Mouse (Mus musculus) lung, postnatal 0 days (tissue): Measurements from ENCODE around the gene Soga1. TPM values are rescaled to one million over a fixed set of nuclear protein-coding genes. Genes with fewer than 3 reads are reported as not detected.
A peak's percentile ranks its signal among the peaks of the same experiment; 100 is the strongest.

Source experiments
- ATAC-seq: fragments of 200-750 bp; cut with Nextera tagmentation; 2 replicates; pipeline ENCODE4 v1.8.0; 2017; ENCODE audit warnings: moderate library complexity
- DNase-seq: peaks from one replicate; pipeline ENCODE4 v3.0.0-alpha.2; 2016; ENCODE audit warnings: low spot score
- H3K27ac ChIP-seq: fragments of 300-500 bp; sonication (generic); 2 replicates; pipeline ENCODE4 v1.5.1; 2014; ENCODE audit warnings: antibody characterized with exemption, mild to moderate bottlenecking, low read length, mixed read lengths
- H3K27me3 ChIP-seq: fragments of 300-500 bp; sonication (generic); replicated peaks from 2 replicates; pipeline ENCODE4 v1.6.1; 2014; ENCODE audit warnings: low read length, mixed read lengths; ENCODE audit not compliant: insufficient read depth
- H3K36me3 ChIP-seq: fragments of 300-500 bp; sonication (generic); 2 replicates; pipeline ENCODE4 v1.6.1; 2014; ENCODE audit warnings: low read length, mixed read lengths; ENCODE audit not compliant: insufficient read depth
- H3K4me1 ChIP-seq: fragments of 300-500 bp; sonication (generic); 2 replicates; pipeline ENCODE4 v1.6.1; 2014; ENCODE audit warnings: antibody characterized with exemption, low read depth, low read length, mixed read lengths; ENCODE audit not compliant: insufficient read depth
- H3K4me2 ChIP-seq: fragments of 300-500 bp; sonication (generic); replicated peaks from 2 replicates; pipeline ENCODE4 v1.6.1; 2014; ENCODE audit warnings: low read depth, mild to moderate bottlenecking, low read length, moderate library complexity, mixed read lengths
- H3K4me3 ChIP-seq: fragments of 300-500 bp; sonication (generic); 2 replicates; pipeline ENCODE4 v1.5.1; 2014; ENCODE audit warnings: low read depth, low read length
- H3K9ac ChIP-seq: fragments of 300-500 bp; sonication (generic); replicated peaks from 2 replicates; pipeline ENCODE4 v1.6.1; 2014; ENCODE audit warnings: low read depth, mild to moderate bottlenecking
- H3K9me3 ChIP-seq: fragments of 300-500 bp; sonication (generic); 2 replicates; pipeline ENCODE4 v1.6.1; 2016; ENCODE audit warnings: low read length, mixed read lengths
- CTCF ChIP-seq: IDR thresholded peaks from 2 replicates; pipeline ENCODE4 v1.5.1; 2016; ENCODE audit warnings: antibody characterized with exemption, mild to moderate bottlenecking
- EP300 ChIP-seq: IDR thresholded peaks from 2 replicates; pipeline ENCODE4 v1.6.1; 2016; ENCODE audit warnings: antibody characterized with exemption, mild to moderate bottlenecking, control low read depth
- WGBS: fragments of 180-500 bp; shearing (Covaris S2); extraction: QIAGEN DNeasy Blood & Tissue Kit; methylation state at CpG from one replicate; pipeline ENCODE4 v1.1.7; 2014; 5-methylcytosine and 5-hydroxymethylcytosine counted together
- polyA plus RNA-seq: library from polyadenylated mRNA; unstranded; fragments of >200 nt; fragmentation: Nextera tagmentation; extraction: Ambion mirVana; gene quantifications from 2 replicates; pipeline ENCODE4 v1.2.1, GENCODE M21; 2015

Gene Soga1
- polyA plus RNA-seq, 1 experiment from 2014 or later = 2.5 TPM

- TF ChIP-seq CTCF (no peak), EP300 (no peak)
- H3K9ac ChIP-seq = no peak overlapping the region
- H3K27ac ChIP-seq = no peak overlapping the region
- WGBS = 70% methylated on average over 4 of the region's 4 CpGs
- peaks cover 31% of the 10 kb centered on the region; the same call in 1 of the 2 replicates for H3K36me3 ChIP-seq
- no peak for ATAC-seq
- H3K4me1 ChIP-seq = no peaks in the 10 kb centered on the region
- no peak overlapping the region for H3K4me3 ChIP-seq
- no peak for DNase-seq
- no peak overlapping the region for H3K4me2 ChIP-seq
- no peaks in the 10 kb centered on the region for H3K27me3 ChIP-seq
- no peaks in the 10 kb centered on the region for H3K9me3 ChIP-seq
Observed at GRCm38 (mm10) chr2:157118556-157118955, 39.5 kb upstream of the Soga1 start.

GRCm38 (mm10) chr2:157116964-157117363 lies 37.9 kb upstream of the Soga1 start:
- ATAC-seq (no peak), DNase-seq (peak; percentile 52)
- H3K9ac ChIP-seq = no peak overlapping the region
- H3K27me3 ChIP-seq = no peaks in the 10 kb centered on the region
- no peak for TF ChIP-seq EP300
- peak; percentile 79 for TF ChIP-seq CTCF
- no peak overlapping the region for H3K4me2 ChIP-seq
- H3K9me3 ChIP-seq = no peaks in the 10 kb centered on the region
- H3K4me1 ChIP-seq = no peaks in the 10 kb centered on the region
- peaks cover 30% of the 10 kb centered on the region; the same call in 1 of the 2 replicates for H3K36me3 ChIP-seq
- no peak overlapping the region for H3K4me3 ChIP-seq
- no peak overlapping the region for H3K27ac ChIP-seq
- WGBS = 18% methylated on average over 3 of the region's 3 CpGs

- H3K36me3 ChIP-seq = peaks cover 34% of the 10 kb centered on the region
Observed at GRCm38 (mm10) chr2:157108236-157108635, 29.2 kb upstream of the Soga1 start.

GRCm38 (mm10) chr2:157104454-157104853 lies 25.4 kb upstream of the Soga1 start:
- Histone ChIP-seq H3K4me2 (no peak overlapping the region), H3K9me3 (no peaks in the 10 kb centered on the region), H3K27ac (no peak overlapping the region), H3K36me3 (peaks cover 34% of the 10 kb centered on the region), H3K4me3 (no peak overlapping the region), H3K4me1 (no peaks in the 10 kb centered on the region), H3K9ac (no peak overlapping the region), H3K27me3 (no peaks in the 10 kb centered on the region)
- no peak for DNase-seq
- no peak for ATAC-seq
- TF ChIP-seq CTCF = no peak
- TF ChIP-seq EP300 = no peak
- WGBS = 79% methylated on average over 8 of the region's 8 CpGs

More at GRCm38 (mm10) chr2:157108236-157108635, 29.2 kb upstream of the Soga1 start:
- no peak overlapping the region for H3K4me2 ChIP-seq
- WGBS = 78% methylated on average over 4 of the region's 4 CpGs
- H3K9me3 ChIP-seq = no peaks in the 10 kb centered on the region
- no peaks in the 10 kb centered on the region for H3K4me1 ChIP-seq
- ATAC-seq (no peak), DNase-seq (no peak)
- no peak overlapping the region for H3K4me3 ChIP-seq
- H3K27ac ChIP-seq = no peak overlapping the region
- no peaks in the 10 kb centered on the region for H3K27me3 ChIP-seq
- TF ChIP-seq CTCF = no peak
- no peak for TF ChIP-seq EP300
- no peak overlapping the region for H3K9ac ChIP-seq

GRCm38 (mm10) chr2:157102256-157102655 lies 23.2 kb upstream of the Soga1 start:
- 52% methylated on average over 2 of the region's 2 CpGs for WGBS
- TF ChIP-seq CTCF (no peak), EP300 (no peak)
- no peak overlapping the region for H3K4me2 ChIP-seq
- H3K36me3 ChIP-seq = peaks cover 26% of the 10 kb centered on the region
- DNase-seq = no peak
- H3K4me3 ChIP-seq = no peak overlapping the region
- H3K9ac ChIP-seq = no peak overlapping the region
- H3K4me1 ChIP-seq = no peaks in the 10 kb centered on the region
- no peak for ATAC-seq
- H3K27ac ChIP-seq = no peak overlapping the region
- no peaks in the 10 kb centered on the region for H3K27me3 ChIP-seq
- no peaks in the 10 kb centered on the region for H3K9me3 ChIP-seq

GRCm38 (mm10) chr2:157101650-157102049 lies 22.6 kb upstream of the Soga1 start:
- Histone ChIP-seq H3K4me1 (no peaks in the 10 kb centered on the region), H3K9ac (no peak overlapping the region), H3K4me2 (no peak overlapping the region), H3K27me3 (no peaks in the 10 kb centered on the region), H3K27ac (no peak overlapping the region), H3K9me3 (no peaks in the 10 kb centered on the region), H3K36me3 (peaks cover 25% of the 10 kb centered on the region), H3K4me3 (no peak overlapping the region)
- no peak for TF ChIP-seq CTCF
- no peak for TF ChIP-seq EP300
- ATAC-seq (no peak), DNase-seq (no peak)
- 93% methylated on average over 9 of the region's 9 CpGs for WGBS

GRCm38 (mm10) chr2:157100319-157100605 lies 21.2 kb upstream of the Soga1 start:
- H3K4me1 ChIP-seq = no peaks in the 10 kb centered on the region
- peak overlapping the region; percentile 27; the same call in 1 of the 2 replicates for H3K27ac ChIP-seq
- no peak for TF ChIP-seq CTCF
- no peak for TF ChIP-seq EP300
- H3K4me2 ChIP-seq = no peak overlapping the region
- WGBS = 63% methylated on average over 12 of the region's 12 CpGs
- no peak overlapping the region for H3K4me3 ChIP-seq
- DNase-seq = peak; percentile 65
- no peaks in the 10 kb centered on the region for H3K9me3 ChIP-seq
- ATAC-seq = peak; percentile 79
- H3K27me3 ChIP-seq = no peaks in the 10 kb centered on the region
- peaks cover 24% of the 10 kb centered on the region for H3K36me3 ChIP-seq
- H3K9ac ChIP-seq = no peak overlapping the region
